Mouse (Mus musculus): ENCODE measurements around the gene Pknox1. TPM values are rescaled to one million over a fixed set of nuclear protein-coding genes. Genes with fewer than 3 reads are reported as not detected.
"Not testable (repeated sequence)": the region's sequence is repeated elsewhere in the genome, so short reads cannot be mapped to it uniquely, and the experiment has no call there.

Gene Pknox1
- total and polyA plus RNA-seq, 2 experiments from 2014 or later = 8.7 to 74.0 TPM

DNA sequence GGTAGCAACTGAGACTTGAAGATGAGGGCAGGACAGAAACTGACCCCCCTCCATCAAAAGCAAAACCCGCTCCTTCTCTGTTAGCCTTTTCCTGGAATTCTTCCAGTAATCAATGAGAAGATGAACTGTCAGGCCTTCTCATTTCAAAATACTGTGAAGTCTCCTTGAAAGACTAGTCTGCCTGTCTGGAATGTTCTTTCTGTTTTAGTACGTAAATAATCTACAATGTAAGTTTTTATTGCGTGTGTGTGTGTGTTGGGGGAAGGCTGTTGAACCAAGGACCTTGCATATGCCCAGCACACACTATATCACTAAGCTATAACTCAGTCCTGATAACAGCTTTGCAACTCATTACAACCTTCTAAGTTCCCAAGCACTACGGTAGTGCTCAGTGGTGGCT is 39.4 kb upstream of the Pknox1 start:
- Histone ChIP-seq H3K4me1 (ENCODE audit: control insufficient read depth, insufficient read depth) (peaks cover 15% of the 10 kb centered on the region), H3K27me3 (ENCODE audit: control insufficient read depth, insufficient read depth, low read length) (no peaks in the 10 kb centered on the region), H3K9me3 (replicated peaks; ENCODE audit: control insufficient read depth, low read length) (no peaks in the 10 kb centered on the region), H3K4me3 (ENCODE audit: low read depth, low read length) (no peak overlapping the region), H3K9ac (replicated peaks; ENCODE audit: low read depth, low read length) (no peak overlapping the region), H3K4me2 (ENCODE audit: low read depth, low read length) (no peak overlapping the region), H3K27ac (ENCODE audit: low read depth) (no peak overlapping the region), H3K36me3 (replicated peaks; ENCODE audit: control insufficient read depth, insufficient read depth, low read length) (peaks cover 66% of the 10 kb centered on the region)
- TF ChIP-seq EP300 (IDR thresholded peaks at IDR 0.05; ENCODE audit: low read depth) (no peak), CTCF (IDR thresholded peaks at IDR 0.05; ENCODE audit: low read depth) (no peak)
- ATAC-seq (ENCODE audit: insufficient read depth, low read depth) (no peak), DNase-seq (ENCODE audit: low spot score) (no peak)
- WGBS = 89% methylated on average over 4 of the region's 4 CpGs

DNA sequence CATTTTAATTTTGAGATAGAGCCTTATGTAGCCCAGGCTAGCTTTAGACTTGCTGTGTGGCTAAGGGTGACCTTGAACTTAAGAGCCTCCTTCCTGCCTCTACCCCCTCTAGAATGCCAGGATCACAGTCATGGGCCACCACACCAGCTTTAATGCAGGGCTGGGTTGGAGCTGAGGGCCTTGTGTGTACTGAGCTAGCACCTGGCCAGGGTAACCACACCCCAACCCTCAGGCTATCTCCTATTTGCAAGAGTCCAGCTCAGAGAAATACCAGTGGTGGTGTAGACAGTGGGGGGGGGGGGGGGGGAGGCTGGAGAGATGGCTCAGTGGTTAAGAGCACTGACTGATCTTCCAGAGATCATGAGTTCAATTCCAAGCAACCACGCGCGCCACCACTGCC is 38.7 kb upstream of the Pknox1 start:
- H3K36me3 ChIP-seq (replicated peaks; ENCODE audit: control insufficient read depth, insufficient read depth, low read length) = peaks cover 73% of the 10 kb centered on the region
- 100% methylated on average over 3 of the region's 3 CpGs for WGBS
- no peak for TF ChIP-seq EP300 (IDR thresholded peaks at IDR 0.05; ENCODE audit: low read depth)
- TF ChIP-seq CTCF (IDR thresholded peaks at IDR 0.05; ENCODE audit: low read depth) = no peak
- no peak overlapping the region for H3K4me2 ChIP-seq (ENCODE audit: low read depth, low read length)
- ATAC-seq (ENCODE audit: insufficient read depth, low read depth) = no peak
- no peak overlapping the region for H3K9ac ChIP-seq (replicated peaks; ENCODE audit: low read depth, low read length)
- DNase-seq (ENCODE audit: low spot score) = no peak
- H3K4me1 ChIP-seq (ENCODE audit: control insufficient read depth, insufficient read depth) = peaks cover 13% of the 10 kb centered on the region
- no peaks in the 10 kb centered on the region for H3K9me3 ChIP-seq (replicated peaks; ENCODE audit: control insufficient read depth, low read length)
- no peak overlapping the region for H3K27ac ChIP-seq (ENCODE audit: low read depth)
- H3K27me3 ChIP-seq (ENCODE audit: control insufficient read depth, insufficient read depth, low read length) = no peaks in the 10 kb centered on the region
- H3K4me3 ChIP-seq (ENCODE audit: low read depth, low read length) = no peak overlapping the region

- Histone ChIP-seq H3K4me1 (ENCODE audit: control insufficient read depth, insufficient read depth) (no peaks in the 10 kb centered on the region), H3K4me3 (ENCODE audit: low read depth, low read length) (no peak overlapping the region), H3K36me3 (replicated peaks; ENCODE audit: control insufficient read depth, insufficient read depth, low read length) (peaks cover 72% of the 10 kb centered on the region), H3K9me3 (replicated peaks; ENCODE audit: control insufficient read depth, low read length) (no peaks in the 10 kb centered on the region), H3K27me3 (ENCODE audit: control insufficient read depth, insufficient read depth, low read length) (no peaks in the 10 kb centered on the region), H3K4me2 (ENCODE audit: low read depth, low read length) (no peak overlapping the region), H3K9ac (replicated peaks; ENCODE audit: low read depth, low read length) (no peak overlapping the region), H3K27ac (ENCODE audit: low read depth) (no peak overlapping the region)
- peak; percentile 51; the same call in 1 of the 2 replicates for ATAC-seq (ENCODE audit: insufficient read depth, low read depth)
- 45% methylated on average over 15 of the region's 15 CpGs for WGBS
- TF ChIP-seq CTCF (IDR thresholded peaks at IDR 0.05; ENCODE audit: low read depth) (peak; percentile 40), EP300 (IDR thresholded peaks at IDR 0.05; ENCODE audit: low read depth) (no peak)
- DNase-seq (ENCODE audit: low spot score) = no peak
Observed at GRCm38 (mm10) chr17:31529314-31529713, 35.2 kb upstream of the Pknox1 start.

- H3K36me3 ChIP-seq (replicated peaks; ENCODE audit: control insufficient read depth, insufficient read depth, low read length) = peaks cover 53% of the 10 kb centered on the region
Observed at GRCm38 (mm10) chr17:31531441-31532158, 32.9 kb upstream of the Pknox1 start.

GRCm38 (mm10) chr17:31532331-31532730 is 32.2 kb upstream of the Pknox1 start:
- H3K27ac ChIP-seq (ENCODE audit: low read depth); H3K27me3 ChIP-seq (ENCODE audit: control insufficient read depth, insufficient read depth, low read length); DNase-seq (ENCODE audit: low spot score); ATAC-seq (ENCODE audit: insufficient read depth, low read depth); H3K9me3 ChIP-seq (replicated peaks; ENCODE audit: control insufficient read depth, low read length); H3K4me1 ChIP-seq (ENCODE audit: control insufficient read depth, insufficient read depth); H3K9ac ChIP-seq (replicated peaks; ENCODE audit: low read depth, low read length); H3K4me2 ChIP-seq (ENCODE audit: low read depth, low read length); H3K4me3 ChIP-seq (ENCODE audit: low read depth, low read length): not testable (repeated sequence)
- WGBS = 94% methylated on average over 3 of the region's 4 CpGs
- peaks cover 46% of the 10 kb centered on the region for H3K36me3 ChIP-seq (replicated peaks; ENCODE audit: control insufficient read depth, insufficient read depth, low read length)

More at GRCm38 (mm10) chr17:31531441-31532158, 32.9 kb upstream of the Pknox1 start:
- H3K27me3 ChIP-seq (ENCODE audit: control insufficient read depth, insufficient read depth, low read length) = no peaks in the 10 kb centered on the region
- no peak overlapping the region for H3K9ac ChIP-seq (replicated peaks; ENCODE audit: low read depth, low read length)
- no peak overlapping the region for H3K4me2 ChIP-seq (ENCODE audit: low read depth, low read length)
- no peak overlapping the region for H3K4me3 ChIP-seq (ENCODE audit: low read depth, low read length)
- DNase-seq (ENCODE audit: low spot score) (no peak), ATAC-seq (ENCODE audit: insufficient read depth, low read depth) (no peak)
- WGBS = 76% methylated on average over 14 of the region's 14 CpGs
- H3K9me3 ChIP-seq (replicated peaks; ENCODE audit: control insufficient read depth, low read length) = no peaks in the 10 kb centered on the region
- H3K4me1 ChIP-seq (ENCODE audit: control insufficient read depth, insufficient read depth) = peaks cover 7% of the 10 kb centered on the region; the same call in 1 of the 2 replicates
- no peak overlapping the region for H3K27ac ChIP-seq (ENCODE audit: low read depth)
- TF ChIP-seq EP300 (IDR thresholded peaks at IDR 0.05; ENCODE audit: low read depth) (no peak), CTCF (IDR thresholded peaks at IDR 0.05; ENCODE audit: low read depth) (no peak)

GRCm38 (mm10) chr17:31535358-31535757 is 29.2 kb upstream of the Pknox1 start:
- ATAC-seq (ENCODE audit: insufficient read depth, low read depth) = peak; percentile 33
- WGBS = 48% methylated on average over 4 of the region's 4 CpGs
- Histone ChIP-seq H3K4me2 (ENCODE audit: low read depth, low read length) (no peak overlapping the region), H3K9ac (replicated peaks; ENCODE audit: low read depth, low read length) (no peak overlapping the region), H3K4me3 (ENCODE audit: low read depth, low read length) (no peak overlapping the region), H3K27ac (ENCODE audit: low read depth) (peak overlapping the region; percentile 78), H3K9me3 (replicated peaks; ENCODE audit: control insufficient read depth, low read length) (no peaks in the 10 kb centered on the region), H3K4me1 (ENCODE audit: control insufficient read depth, insufficient read depth) (peaks cover 7% of the 10 kb centered on the region; the same call in 1 of the 2 replicates), H3K27me3 (ENCODE audit: control insufficient read depth, insufficient read depth, low read length) (no peaks in the 10 kb centered on the region), H3K36me3 (replicated peaks; ENCODE audit: control insufficient read depth, insufficient read depth, low read length) (peaks cover 19% of the 10 kb centered on the region)
- DNase-seq (ENCODE audit: low spot score) = no peak
- TF ChIP-seq EP300 (IDR thresholded peaks at IDR 0.05; ENCODE audit: low read depth) (no peak), CTCF (IDR thresholded peaks at IDR 0.05; ENCODE audit: low read depth) (no peak)

All from heart, postnatal 0 days (tissue).